Mouse (Mus musculus) MEL (cell line): Measurements from ENCODE around the gene Cntn1.

Experiments used
- CHD1 ChIP-seq: IDR thresholded peaks from 2 replicates; pipeline ENCODE4 v1.6.1; 2012; ENCODE audit warnings: low read depth, mild to moderate bottlenecking, inconsistent platforms, low read length, improper control_type of control experiment
- CTCF ChIP-seq, 3 experiments: IDR thresholded peaks in 2 of 3; conservative IDR thresholded peaks in 1 of 3; 2 replicates each; pipeline ENCODE4 v1.5.1; 2011 to 2012; ENCODE audit warnings: low read length in 3 of 3, low read depth in 2 of 3, mild to moderate bottlenecking in 2 of 3, improper control_type of control experiment in 1 of 3, inconsistent platforms in 1 of 3, mixed read lengths in 1 of 3, moderate library complexity in 1 of 3; ENCODE audit not compliant: control insufficient read depth in 1 of 3, insufficient read depth in 1 of 3, poor library complexity in 1 of 3, severe bottlenecking in 1 of 3
- ELF1 ChIP-seq: IDR thresholded peaks from 2 replicates; pipeline ENCODE4 v1.6.1; 2014; ENCODE audit warnings: low read depth, mild to moderate bottlenecking, inconsistent platforms, low read length, improper control_type of control experiment, moderate library complexity
- ETS1 ChIP-seq: IDR thresholded peaks from 2 replicates; pipeline ENCODE4 v1.6.1; 2012; ENCODE audit warnings: low read depth, mild to moderate bottlenecking, inconsistent platforms, low read length, improper control_type of control experiment, moderate library complexity
- GABPA ChIP-seq: IDR thresholded peaks from 2 replicates; pipeline ENCODE4 v1.6.1; 2012; ENCODE audit warnings: low read depth, mild to moderate bottlenecking, inconsistent platforms, low read length, improper control_type of control experiment, moderate library complexity
- GATA1 ChIP-seq: IDR thresholded peaks from 2 replicates; pipeline ENCODE4 v1.6.1; 2011; ENCODE audit warnings: low read depth, low read length, improper control_type of control experiment
- HCFC1 ChIP-seq: IDR thresholded peaks from 2 replicates; pipeline ENCODE4 v1.6.1; 2012; ENCODE audit warnings: low read depth, mild to moderate bottlenecking, inconsistent platforms, low read length, improper control_type of control experiment, moderate library complexity
- JUND ChIP-seq: IDR thresholded peaks from 2 replicates; pipeline ENCODE4 v1.6.1; 2011; ENCODE audit warnings: low read depth, mild to moderate bottlenecking, improper control_type of control experiment, low read length
- MAFK ChIP-seq: IDR thresholded peaks from 2 replicates; pipeline ENCODE4 v1.6.1; 2011; ENCODE audit warnings: low read depth, mild to moderate bottlenecking, low read length, improper control_type of control experiment, borderline replicate concordance
- MXI1 ChIP-seq: IDR thresholded peaks from 2 replicates; pipeline ENCODE4 v1.6.1; 2011; ENCODE audit warnings: mild to moderate bottlenecking, low read depth, low read length, improper control_type of control experiment
- POLR2A ChIP-seq, 2 experiments: IDR thresholded peaks; 2 replicates each; pipeline ENCODE4 v1.6.1; 2011 to 2012; ENCODE audit warnings: low read length in 2 of 2, mild to moderate bottlenecking in 2 of 2, control low read depth in 1 of 2, improper control_type of control experiment in 1 of 2, low read depth in 1 of 2, moderate library complexity in 1 of 2; ENCODE audit not compliant: control insufficient read depth in 1 of 2, insufficient read depth in 1 of 2, poor library complexity in 1 of 2
- SIN3A ChIP-seq: IDR thresholded peaks from 2 replicates; pipeline ENCODE4 v1.6.1; 2012; ENCODE audit warnings: low read length, improper control_type of control experiment, inconsistent platforms
- TCF12 ChIP-seq: IDR thresholded peaks from 2 replicates; pipeline ENCODE4 v1.6.1; 2014; ENCODE audit warnings: low read depth, mild to moderate bottlenecking, inconsistent platforms, low read length, improper control_type of control experiment, moderate library complexity
- USF2 ChIP-seq, 2 experiments: IDR thresholded peaks; 2 replicates each; pipeline ENCODE4 v1.6.1; 2011 to 2012; ENCODE audit warnings: improper control_type of control experiment in 2 of 2, low read length in 2 of 2, borderline replicate concordance in 1 of 2, inconsistent platforms in 1 of 2, low read depth in 1 of 2, mild to moderate bottlenecking in 1 of 2; ENCODE audit not compliant: insufficient read depth in 1 of 2

DNA sequence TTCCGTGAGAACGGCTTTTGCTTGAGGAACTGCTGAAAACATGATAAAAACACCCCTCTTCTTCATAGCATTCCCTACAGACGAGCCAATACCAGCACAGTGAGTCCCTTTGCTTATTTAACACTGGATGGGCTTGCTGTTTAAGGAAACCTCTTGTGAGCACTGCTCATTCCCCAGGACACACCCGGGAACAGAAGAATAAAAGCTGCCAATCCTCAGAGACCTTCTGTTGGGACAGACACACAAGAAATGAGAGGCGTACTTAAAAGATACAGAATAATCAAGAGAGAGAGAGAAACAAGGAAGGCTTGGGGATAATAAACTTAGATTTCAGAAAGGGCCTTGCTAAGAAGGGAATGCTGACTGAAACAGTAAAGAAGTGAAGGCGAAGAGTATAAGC is 184.9 kb downstream of the Cntn1 start:
- TF ChIP-seq CTCF (IDR thresholded peaks at IDR 0.05 in 2 of 3, conservative IDR thresholded peaks at IDR 0.05 in 1 of 3; ENCODE audit: control insufficient read depth in 1 of 3, insufficient read depth in 1 of 3, low read depth in 2 of 3, low read length in 3 of 3, poor library complexity in 1 of 3, severe bottlenecking in 1 of 3) (no peak), ELF1 (no peak), SIN3A (no peak), POLR2A (IDR thresholded peaks at IDR 0.05; ENCODE audit: control insufficient read depth in 1 of 2, insufficient read depth in 1 of 2, low read depth in 1 of 2, low read length in 2 of 2, poor library complexity in 1 of 2) (no peak), MAFK (no peak), TCF12 (no peak), ETS1 (no peak), USF2 (IDR thresholded peaks at IDR 0.05; ENCODE audit: borderline replicate concordance in 1 of 2, insufficient read depth in 1 of 2, low read depth in 1 of 2, low read length in 2 of 2) (no peak), GABPA (no peak), MXI1 (no peak), CHD1 (no peak), JUND (no peak), GATA1 (no peak), HCFC1 (no peak)
